Mouse (Mus musculus) urinary bladder, adult 2 months (tissue): ENCODE measurements around the gene Nrip1. TPM values are rescaled to one million over a fixed set of nuclear protein-coding genes. Genes with fewer than 3 reads are reported as not detected.

Experiments used
- DNase-seq: peaks from one replicate; pipeline ENCODE4 v3.0.0; 2022; ENCODE audit warnings: low spot score
- polyA plus RNA-seq: library from polyadenylated mRNA; depleted of rRNA; stranded (reverse); fragments of >200 nt; gene quantifications from 2 replicates; pipeline ENCODE4 v1.2.3, GENCODE M21; 2012

The Nrip1 gene
- polyA plus RNA-seq, 1 experiment = 5.5 TPM

- DNase-seq = peak; percentile 69
Observed at GRCm38 (mm10) chr16:76372045-76372940, 1.3 kb downstream of the Nrip1 start.

- no peak for DNase-seq
Observed at GRCm38 (mm10) chr16:76371614-76371917, 2.1 kb downstream of the Nrip1 start.

- DNase-seq = no peak
Observed at GRCm38 (mm10) chr16:76370716-76371613, 2.7 kb downstream of the Nrip1 start.

- no peak for DNase-seq
Observed at GRCm38 (mm10) chr16:76370041-76370715, 3.4 kb downstream of the Nrip1 start.

GRCm38 (mm10) chr16:76369236-76369635 is 4.4 kb downstream of the Nrip1 start:
- no peak for DNase-seq

- DNase-seq = no peak
Observed at GRCm38 (mm10) chr16:76367261-76367908, 6.2 kb downstream of the Nrip1 start.

- no peak for DNase-seq
Observed at GRCm38 (mm10) chr16:76365790-76366406, 7.7 kb downstream of the Nrip1 start.

GRCm38 (mm10) chr16:76365237-76365636 is 8.4 kb downstream of the Nrip1 start:
- no peak for DNase-seq

GRCm38 (mm10) chr16:76363641-76364040 is 10.0 kb downstream of the Nrip1 start:
- no peak for DNase-seq

GRCm38 (mm10) chr16:76362982-76363381 is 10.6 kb downstream of the Nrip1 start:
- DNase-seq = no peak

- no peak for DNase-seq
Observed at GRCm38 (mm10) chr16:76360441-76360840, 13.2 kb downstream of the Nrip1 start.

- no peak for DNase-seq
Observed at GRCm38 (mm10) chr16:76358757-76359156, 14.9 kb downstream of the Nrip1 start.

- no peak for DNase-seq
Observed at GRCm38 (mm10) chr16:76358128-76358748, 15.4 kb downstream of the Nrip1 start.

- no peak for DNase-seq
Observed at GRCm38 (mm10) chr16:76357155-76357554, 16.5 kb downstream of the Nrip1 start.

GRCm38 (mm10) chr16:76355947-76356550 is 17.6 kb downstream of the Nrip1 start:
- DNase-seq = no peak

GRCm38 (mm10) chr16:76355267-76355666 is 18.4 kb downstream of the Nrip1 start:
- no peak for DNase-seq

- DNase-seq = no peak
Observed at GRCm38 (mm10) chr16:76354841-76355240, 18.8 kb downstream of the Nrip1 start.

- no peak for DNase-seq
Observed at GRCm38 (mm10) chr16:76354289-76354688, 19.3 kb downstream of the Nrip1 start.

GRCm38 (mm10) chr16:76350922-76351321 is 22.7 kb downstream of the Nrip1 start:
- no peak for DNase-seq

GRCm38 (mm10) chr16:76349053-76349452 is 24.6 kb downstream of the Nrip1 start:
- no peak for DNase-seq
